Mouse (Mus musculus): ENCODE data around the gene Gm26661.
A peak's percentile ranks its signal among the peaks of the same experiment; 100 is the strongest.

Gm26661 gene

DNA sequence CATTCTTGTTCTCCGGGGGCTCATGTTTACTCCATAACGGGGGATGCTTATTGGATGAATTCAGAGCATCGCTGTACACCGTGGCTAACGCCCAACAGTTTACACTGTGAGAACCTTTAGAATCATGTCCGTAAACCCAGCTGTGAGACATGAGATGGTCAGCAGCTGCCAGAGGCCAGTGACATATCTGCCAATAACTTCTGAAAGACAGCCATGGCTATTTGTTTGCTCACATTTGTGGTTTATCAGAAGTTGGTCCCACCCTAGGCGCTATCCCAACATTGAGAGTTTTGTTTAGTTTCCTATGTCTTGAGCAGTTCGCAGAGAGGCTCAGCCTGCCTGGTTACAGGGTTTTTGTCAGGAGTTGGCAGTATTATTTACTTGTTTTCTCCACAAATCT is 30.0 kb downstream of the Gm26661 start:
- DNase-seq = no peak

DNA sequence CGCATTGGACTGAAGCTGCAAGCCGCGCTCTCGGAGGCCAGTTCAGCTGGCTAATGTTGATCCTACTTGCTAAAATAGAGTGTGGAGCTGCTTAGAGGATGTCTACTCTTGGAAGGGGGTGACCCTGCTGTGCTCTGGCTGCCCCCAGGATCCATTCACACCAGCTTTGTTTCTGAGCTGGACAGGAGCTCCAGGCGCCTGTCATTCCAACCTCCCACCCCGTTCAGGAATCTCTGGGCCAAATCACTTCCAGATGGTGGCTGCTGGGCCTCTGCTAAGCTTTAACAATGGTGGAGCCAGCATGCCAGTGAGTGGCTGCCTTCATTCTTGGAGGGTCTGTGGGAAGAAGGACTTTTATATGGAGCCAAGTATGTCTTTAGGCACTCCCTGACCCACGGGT is 31.3 kb downstream of the Gm26661 start:
- DNase-seq = no peak

DNA sequence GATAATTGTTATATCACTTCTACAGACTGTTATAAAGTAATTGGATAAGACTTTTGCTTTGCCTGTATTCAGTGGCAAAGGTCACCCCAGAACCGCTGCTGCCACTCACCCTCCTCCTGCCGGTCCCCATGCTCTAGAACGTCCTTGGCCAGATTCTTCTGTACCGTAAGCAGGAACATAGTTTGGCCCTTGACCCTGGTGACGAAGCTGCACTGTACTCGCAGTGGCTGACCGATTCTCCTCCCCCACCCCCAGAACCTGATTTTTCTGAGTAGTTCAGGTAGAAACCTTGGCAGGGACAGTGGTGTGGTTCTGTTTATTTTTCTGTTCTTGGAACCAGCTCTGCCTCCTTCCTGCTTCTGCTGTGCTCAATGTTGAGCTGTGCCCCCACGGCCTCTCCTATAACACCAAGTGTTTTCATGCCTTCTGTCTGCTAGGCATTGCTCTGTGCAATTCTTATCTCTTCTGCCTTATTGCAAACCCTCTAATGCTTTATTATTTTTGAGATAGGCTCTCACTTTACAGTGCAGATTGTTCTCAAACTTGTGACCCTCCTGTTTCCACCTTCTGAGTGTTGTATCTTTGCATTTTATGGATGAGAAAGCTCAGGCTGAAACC is 33.4 kb downstream of the Gm26661 start:
- DNase-seq = no peak

DNA sequence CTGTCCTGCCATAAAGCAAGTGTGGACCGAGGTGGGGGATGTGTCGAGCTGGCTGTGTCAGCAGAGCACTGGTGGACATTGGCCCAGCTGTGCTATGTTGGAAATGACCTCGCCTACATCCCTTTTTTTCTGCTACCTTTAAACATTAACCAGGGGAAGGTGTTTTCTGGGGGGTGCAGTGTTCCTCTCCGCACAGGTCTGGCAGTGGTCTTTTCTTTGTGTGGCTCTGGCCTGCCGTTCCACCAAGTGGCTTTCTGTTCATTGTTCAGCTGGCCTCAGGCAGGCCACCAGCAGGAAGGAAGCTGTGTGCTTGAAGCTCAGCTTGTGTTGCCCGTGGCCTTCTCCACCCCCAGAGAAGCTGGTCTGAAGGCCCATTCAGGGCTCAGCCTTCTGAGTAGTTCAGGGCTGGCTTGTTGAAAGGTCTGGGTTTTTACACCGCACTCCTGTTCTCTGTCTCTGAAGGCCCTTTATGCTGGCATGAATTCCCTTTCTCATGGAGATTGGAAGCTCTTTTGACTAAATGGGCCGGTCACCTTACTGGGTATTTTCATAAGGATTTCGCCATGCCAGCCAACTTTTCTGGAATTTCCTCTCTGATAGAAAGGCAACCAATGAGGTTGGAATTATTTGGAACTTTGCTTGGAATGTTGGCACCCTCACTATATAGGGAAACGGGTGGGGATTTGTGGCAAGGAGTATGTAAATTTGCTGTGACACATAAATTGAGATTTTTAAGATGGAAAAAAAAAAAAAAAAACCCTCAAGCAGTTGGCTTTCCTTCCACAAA is 35.0 kb downstream of the Gm26661 start:
- DNase-seq = no peak

GRCm38 (mm10) chr14:7829181-7829580 is 37.8 kb downstream of the Gm26661 start:
- DNase-seq = no peak

- peak; percentile 74 for DNase-seq
Measured at GRCm38 (mm10) chr14:7831770-7832439, 40.5 kb downstream of the Gm26661 start.

DNA sequence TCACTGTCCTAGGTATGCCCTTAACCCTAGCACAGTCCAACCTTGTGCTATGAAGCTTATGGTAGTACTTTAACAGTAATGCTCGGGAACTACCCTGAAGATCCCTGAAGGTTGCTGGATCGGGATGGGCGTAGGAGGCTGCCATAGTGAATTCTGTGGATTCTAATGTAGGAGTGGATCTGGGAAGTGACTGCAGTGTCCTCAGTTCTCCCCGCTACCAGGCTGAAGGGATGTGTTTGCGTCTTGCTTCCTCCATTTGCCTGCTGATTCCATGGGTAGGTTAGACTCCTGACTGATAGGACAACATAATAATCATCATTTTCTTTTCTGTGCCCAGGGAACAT is 41.0 kb downstream of the Gm26661 start:
- DNase-seq = no peak

DNA sequence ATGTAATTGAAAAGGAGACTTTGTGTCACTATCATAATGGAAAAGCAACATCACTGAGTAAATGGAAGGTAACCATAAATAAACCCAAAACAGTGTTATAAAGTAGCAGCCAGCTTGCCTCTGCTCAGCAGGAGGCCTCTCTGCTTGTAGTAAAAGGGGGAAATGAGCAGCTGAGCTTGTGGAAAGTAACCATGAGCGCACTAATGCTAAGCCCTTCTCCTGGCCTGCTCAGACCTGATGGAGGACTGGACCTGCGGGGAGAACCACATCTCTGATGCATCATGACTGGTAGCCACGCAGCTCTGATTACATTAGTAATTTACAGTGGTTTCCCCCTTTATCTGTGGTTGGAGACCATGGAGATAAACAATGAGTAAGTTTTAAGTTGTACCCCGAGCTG is 42.1 kb downstream of the Gm26661 start:
- no peak for DNase-seq

GRCm38 (mm10) chr14:7838564-7839089 is 47.2 kb downstream of the Gm26661 start:
- DNase-seq = no peak

DNA sequence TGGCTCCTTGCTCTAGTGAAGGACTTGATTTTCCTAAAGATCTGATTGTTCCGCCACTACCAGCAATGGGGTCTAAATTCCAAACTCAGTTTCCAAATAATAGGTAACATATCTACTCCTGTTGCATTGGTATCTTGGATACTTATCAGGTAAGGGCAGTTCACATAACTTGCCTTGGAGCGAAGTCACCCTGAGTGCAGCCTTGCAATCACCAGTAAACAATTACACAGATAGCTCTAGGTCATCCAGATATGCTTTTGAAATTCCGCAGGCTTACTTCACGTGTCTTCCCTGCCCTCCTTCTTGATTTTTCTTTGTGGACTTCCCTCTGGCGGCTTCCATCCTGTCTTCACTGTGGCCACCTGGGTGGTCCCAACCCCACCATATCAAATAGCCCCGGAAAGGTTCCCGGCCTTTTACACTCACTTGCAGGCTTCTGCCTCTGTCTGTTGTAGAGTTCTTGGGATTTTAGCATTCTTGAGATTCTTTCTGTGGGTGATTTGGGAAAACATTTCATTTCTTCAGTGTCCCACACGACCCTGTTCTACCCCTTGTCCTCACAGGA is 48.6 kb downstream of the Gm26661 start:
- no peak for DNase-seq

Measured in cerebellum, adult 9-11 months (tissue).